Mouse (Mus musculus) left cerebral cortex, adult 2 months (tissue): ENCODE measurements around the gene Rtkn. TPM values are rescaled to one million over a fixed set of nuclear protein-coding genes. Genes with fewer than 3 reads are reported as not detected.

Source experiments
- DNase-seq, 2 experiments: peaks; one replicate each; pipeline ENCODE4 v3.0.0; 2021 to 2022; ENCODE audit warnings: low spot score in 2 of 2, mixed read lengths in 1 of 2; ENCODE audit errors: extremely low spot score in 1 of 2
- H3K27ac ChIP-seq: fragments of 200-600 bp; 2 replicates; pipeline ENCODE4 v1.8.1; 2022
- H3K4me3 ChIP-seq: fragments of 200-600 bp; 2 replicates; pipeline ENCODE4 v1.8.1; 2022
- CTCF ChIP-seq: fragments of 200-600 bp; IDR thresholded peaks from 2 replicates; pipeline ENCODE4 v1.8.1; 2022; ENCODE audit warnings: antibody characterized with exemption, mild to moderate bottlenecking, moderate library complexity
- intact Hi-C: fragments of 180-260 bp; cut with DNase I; formaldehyde crosslinking; loops from one replicate; pipeline ENCODE4 v1.15.1; 2025
- total RNA-seq, 2 experiments: library from RNA; stranded (reverse); gene quantifications; 2 replicates each; pipeline ENCODE4 v1.2.3; 2021

Gene Rtkn
- total RNA-seq, 2 experiments from 2014 or later: 87.0 to 97.5 TPM

GRCm38 (mm10) chr6:83118825-83119733 lies 16.2 kb upstream of the Rtkn start:
- Histone ChIP-seq H3K27ac (no peak overlapping the region), H3K4me3 (no peak overlapping the region)
- TF ChIP-seq CTCF: no peak
- no peak for DNase-seq
- intact Hi-C loops: no loop called here

GRCm38 (mm10) chr6:83119734-83120051 lies 15.6 kb upstream of the Rtkn start:
- DNase-seq: no peak
- Histone ChIP-seq H3K4me3 (no peak overlapping the region), H3K27ac (no peak overlapping the region)
- intact Hi-C loops: no loop called here
- TF ChIP-seq CTCF: no peak

GRCm38 (mm10) chr6:83120930-83121862 lies 14.1 kb upstream of the Rtkn start, which contains the start of gene Wbp1:
TSS of gene Wbp1 (minus strand) at chr6:83121559.
- TF ChIP-seq CTCF: no peak; the same call in 1 of the 2 replicates
- Histone ChIP-seq H3K4me3 (peak within 1 kb of the TSS; percentile 62), H3K27ac (peak within 1 kb of the TSS; percentile 82)
- peak; percentile 88 to 94 for DNase-seq
- intact Hi-C loops: no loop called here

GRCm38 (mm10) chr6:83121863-83122710 lies 13.2 kb upstream of the Rtkn start:
- Histone ChIP-seq H3K4me3 (peak overlapping the region; percentile 62), H3K27ac (peak overlapping the region; percentile 78)
- intact Hi-C loops: no loop called here
- TF ChIP-seq CTCF: no peak; the same call in 1 of the 2 replicates
- no peak for DNase-seq

GRCm38 (mm10) chr6:83122961-83123360 lies 12.3 kb upstream of the Rtkn start:
- DNase-seq: no peak
- intact Hi-C loops: no loop called here
- H3K27ac ChIP-seq: no peak overlapping the region
- no peak for TF ChIP-seq CTCF
- no peak overlapping the region for H3K4me3 ChIP-seq

GRCm38 (mm10) chr6:83124851-83125312 lies 10.4 kb upstream of the Rtkn start:
- intact Hi-C loops: loop anchor here (2.0 kb wide), 1 partner anchor 18 kb away; no protein-coding TSS in a partner anchor
- H3K4me3 ChIP-seq: peak overlapping the region; percentile 70
- peak overlapping the region; percentile 65 for H3K27ac ChIP-seq
- no peak for TF ChIP-seq CTCF
- DNase-seq: peak; percentile 82 to 87

GRCm38 (mm10) chr6:83125331-83125730 lies 9.9 kb upstream of the Rtkn start, which contains the start of gene Ino80b:
TSS of gene Ino80b (minus strand) at chr6:83125431.
- TF ChIP-seq CTCF: no peak
- H3K4me3 ChIP-seq: peak within 1 kb of the TSS; percentile 70
- no peak for DNase-seq
- intact Hi-C loops: loop anchor here (2.0 kb wide), 1 partner anchor 17 kb away; no protein-coding TSS in a partner anchor
- H3K27ac ChIP-seq: peak within 1 kb of the TSS; percentile 65

- TF ChIP-seq CTCF: peak; percentile 40
- DNase-seq: no peak
- intact Hi-C loops: no loop called here
- H3K27ac ChIP-seq: no peak overlapping the region
- H3K4me3 ChIP-seq: no peak overlapping the region
Measured at GRCm38 (mm10) chr6:83127419-83127818, 7.8 kb upstream of the Rtkn start.

- intact Hi-C loops: no loop called here
- H3K27ac ChIP-seq: no peak overlapping the region
- TF ChIP-seq CTCF: no peak
- no peak overlapping the region for H3K4me3 ChIP-seq
- DNase-seq: no peak
Measured at GRCm38 (mm10) chr6:83131469-83132034, 3.7 kb upstream of the Rtkn start.

- no peak for TF ChIP-seq CTCF
- Histone ChIP-seq H3K27ac (no peak overlapping the region), H3K4me3 (no peak overlapping the region)
- intact Hi-C loops: no loop called here
- DNase-seq: no peak
Measured at GRCm38 (mm10) chr6:83132176-83132919, 2.9 kb upstream of the Rtkn start.
